Mouse (Mus musculus) liver, embryonic 14.5 days (tissue): ENCODE measurements at regions not wholly inside any gene's neighbourhood (a gene's known extent, or its start where the extent isn't known, plus 50 kb on each side); places are given as distances from the start of the nearest gene placed in this dataset.
A peak's percentile ranks its signal among the peaks of the same experiment; 100 is the strongest.

ENCODE experiments used
- ATAC-seq: fragments of 200-750 bp; cut with Nextera tagmentation; 2 replicates; pipeline ENCODE4 v1.8.0; 2017; ENCODE audit warnings: moderate number of reproducible peaks, mild to moderate bottlenecking, moderate library complexity; ENCODE audit not compliant: insufficient read depth
- DNase-seq, 3 experiments: peaks; one replicate each; pipeline ENCODE4 v3.0.0-alpha.2; 2012 to 2013; ENCODE audit warnings: low read depth in 3 of 3, low spot score in 3 of 3
- H3K27ac ChIP-seq: fragments of 300-500 bp; sonication (generic); 2 replicates; pipeline ENCODE4 v1.5.1; 2014; ENCODE audit warnings: moderate library complexity, mild to moderate bottlenecking, control low read depth, inconsistent platforms
- H3K27me3 ChIP-seq: fragments of 300-500 bp; sonication (generic); 2 replicates; pipeline ENCODE4 v1.6.1; 2014; ENCODE audit warnings: mild to moderate bottlenecking, low read length, moderate library complexity; ENCODE audit not compliant: control insufficient read depth, insufficient read depth
- H3K36me3 ChIP-seq: fragments of 300-500 bp; sonication (generic); replicated peaks from 2 replicates; pipeline ENCODE4 v1.6.1; 2014; ENCODE audit warnings: low read depth; ENCODE audit not compliant: control insufficient read depth, insufficient read depth
- H3K4me1 ChIP-seq, 2 experiments: fragments of 200-500 bp in 1 of 2; fragments of 300-500 bp in 1 of 2; sonication (generic) in 1 of 2; replicated peaks; 2 replicates each; pipeline ENCODE4 v1.6.1; 2012 to 2014; ENCODE audit warnings: antibody characterized with exemption in 1 of 2, inconsistent platforms in 1 of 2, low read length in 1 of 2; ENCODE audit not compliant: control insufficient read depth in 2 of 2, insufficient read depth in 2 of 2
- H3K4me2 ChIP-seq: fragments of 300-500 bp; sonication (generic); 2 replicates; pipeline ENCODE4 v1.6.1; 2014; ENCODE audit warnings: low read depth, mild to moderate bottlenecking, control low read depth, moderate library complexity
- H3K4me3 ChIP-seq, 2 experiments: fragments of 200-500 bp in 1 of 2; fragments of 300-500 bp in 1 of 2; sonication (generic) in 1 of 2; 2 replicates each; pipeline ENCODE4 v1.5.1; 2012 to 2014; ENCODE audit warnings: low read depth in 2 of 2, low read length in 2 of 2, mild to moderate bottlenecking in 2 of 2, control low read depth in 1 of 2, inconsistent platforms in 1 of 2, moderate library complexity in 1 of 2; ENCODE audit not compliant: insufficient read depth in 1 of 2
- H3K9ac ChIP-seq: fragments of 300-500 bp; sonication (generic); replicated peaks from 2 replicates; pipeline ENCODE4 v1.6.1; 2014; ENCODE audit warnings: mild to moderate bottlenecking, control low read depth, moderate library complexity
- H3K9me3 ChIP-seq: fragments of 300-500 bp; sonication (generic); 2 replicates; pipeline ENCODE4 v1.6.1; 2016; ENCODE audit warnings: low read length, mixed read lengths; ENCODE audit not compliant: control insufficient read depth
- CTCF ChIP-seq: IDR thresholded peaks from 2 replicates; pipeline ENCODE4 v1.5.1; 2016; ENCODE audit warnings: antibody characterized with exemption, low read depth, control low read depth
- EP300 ChIP-seq: IDR thresholded peaks from 2 replicates; pipeline ENCODE4 v1.6.1; 2016; ENCODE audit warnings: antibody characterized with exemption, low read depth
- WGBS: fragments of 180-500 bp; shearing (Covaris S2); extraction: QIAGEN DNeasy Blood & Tissue Kit; methylation state at CpG from one replicate; pipeline ENCODE4 v1.1.7; 2014; ENCODE audit not compliant: insufficient replicate concordance; 5-methylcytosine and 5-hydroxymethylcytosine counted together

- no peak for TF ChIP-seq CTCF
- peak; percentile 53 for TF ChIP-seq EP300
- Histone ChIP-seq H3K9me3 (no peaks in the 10 kb centered on the region), H3K36me3 (no peaks in the 10 kb centered on the region), H3K27ac (no peak overlapping the region), H3K9ac (no peak overlapping the region), H3K4me1 (0 out of 4 replicates have a peak, but pooled peaks cover 0 to 1% of the 10 kb centered on the region in 2 experiments), H3K27me3 (no peaks in the 10 kb centered on the region), H3K4me3 (no peak overlapping the region), H3K4me2 (no peak overlapping the region)
- DNase-seq (no peak), ATAC-seq (peak; percentile 63; the same call in 1 of the 2 replicates)
- WGBS: 32% methylated on average over 2 of the region's 2 CpGs
These were observed 197.9 kb upstream of the Egfl6 start for GRCm38 (mm10) chrX:166783377-166783776.

- WGBS: 49% methylated on average over 6 of the region's 6 CpGs
- ATAC-seq: peak; percentile 56; the same call in 1 of the 2 replicates
- no peak for TF ChIP-seq CTCF
- no peak for TF ChIP-seq EP300
These were observed 194.0 kb upstream of the Egfl6 start for GRCm38 (mm10) chrX:166779334-166780092.

GRCm38 (mm10) chrX:166773408-166773854, 187.9 kb upstream of the Egfl6 start:
- no peaks in the 10 kb centered on the region for H3K9me3 ChIP-seq
- no peaks in the 10 kb centered on the region for H3K36me3 ChIP-seq
- H3K4me2 ChIP-seq: no peak overlapping the region
- no peak overlapping the region for H3K4me3 ChIP-seq
- 11% methylated on average over 6 of the region's 6 CpGs for WGBS
- DNase-seq (no peak), ATAC-seq (no peak)
- H3K27ac ChIP-seq: no peak overlapping the region
- TF ChIP-seq EP300 (no peak), CTCF (no peak)
- no peaks in the 10 kb centered on the region for H3K4me1 ChIP-seq
- H3K9ac ChIP-seq: no peak overlapping the region
- H3K27me3 ChIP-seq: no peaks in the 10 kb centered on the region

More at GRCm38 (mm10) chrX:166779334-166780092, 194.0 kb upstream of the Egfl6 start:
- H3K9me3 ChIP-seq: no peaks in the 10 kb centered on the region
- no peaks in the 10 kb centered on the region for H3K27me3 ChIP-seq
- no peak overlapping the region for H3K4me3 ChIP-seq
- H3K4me1 ChIP-seq: no peaks in the 10 kb centered on the region
- no peak overlapping the region for H3K27ac ChIP-seq
- no peak overlapping the region for H3K4me2 ChIP-seq
- DNase-seq: no peak
- H3K9ac ChIP-seq: no peak overlapping the region
- H3K36me3 ChIP-seq: no peaks in the 10 kb centered on the region

DNA sequence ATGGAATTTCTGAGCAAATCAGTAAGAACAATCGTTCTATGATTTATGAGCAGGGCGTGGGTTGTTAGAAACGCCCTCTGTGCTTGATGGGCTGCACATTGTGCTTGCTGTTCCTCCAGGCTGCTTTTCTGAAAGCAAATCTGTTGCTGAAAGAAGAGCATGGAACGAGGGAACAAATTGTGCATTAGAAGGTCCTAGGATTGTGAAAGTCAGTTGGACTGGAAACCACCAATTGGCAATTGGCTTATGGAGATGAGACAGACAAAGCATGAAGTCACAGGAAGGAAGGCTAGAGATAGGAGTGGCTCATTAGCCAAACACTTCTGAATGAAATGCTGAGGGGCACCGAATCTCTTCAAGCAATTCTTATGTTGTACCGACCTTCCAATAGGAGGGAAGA, 181.5 kb upstream of the Egfl6 start:
- Histone ChIP-seq H3K9me3 (no peaks in the 10 kb centered on the region), H3K4me1 (no peaks in the 10 kb centered on the region), H3K36me3 (no peaks in the 10 kb centered on the region), H3K27me3 (no peaks in the 10 kb centered on the region), H3K27ac (no peak overlapping the region), H3K9ac (no peak overlapping the region), H3K4me2 (no peak overlapping the region), H3K4me3 (no peak overlapping the region)
- no peak for DNase-seq
- WGBS: 57% methylated on average over 6 of the region's 6 CpGs
- TF ChIP-seq EP300: no peak
- no peak for TF ChIP-seq CTCF
- ATAC-seq: no peak

GRCm38 (mm10) chrX:166765647-166766046, 180.1 kb upstream of the Egfl6 start:
- Histone ChIP-seq H3K4me2 (no peak overlapping the region), H3K4me3 (no peak overlapping the region), H3K9me3 (no peaks in the 10 kb centered on the region), H3K27me3 (no peaks in the 10 kb centered on the region), H3K36me3 (no peaks in the 10 kb centered on the region), H3K4me1 (no peaks in the 10 kb centered on the region), H3K27ac (no peak overlapping the region), H3K9ac (no peak overlapping the region)
- 51% methylated on average over 2 of the region's 2 CpGs for WGBS
- DNase-seq: no peak
- TF ChIP-seq EP300: no peak
- TF ChIP-seq CTCF: no peak
- ATAC-seq: no peak
